Mouse (Mus musculus) ovary, adult 18-20 months (tissue): ENCODE data around the gene AC129217.1.

Experiments used
- DNase-seq: peaks from one replicate; pipeline ENCODE4 v3.0.0; 2022; ENCODE audit warnings: low spot score, mixed read lengths

Gene AC129217.1

GRCm38 (mm10) chr19:8829660-8830059, at the start of gene AC129217.1:
AC129217.1 (plus strand) TSS chr19:8829773.
- DNase-seq = no peak

GRCm38 (mm10) chr19:8786008-8786781, 43.4 kb upstream of the AC129217.1 start, which contains the start of gene Taf6l:
Taf6l (minus strand) TSS chr19:8786417.
- peak; percentile 89 for DNase-seq

GRCm38 (mm10) chr19:8788521-8788920, 41.1 kb upstream of the AC129217.1 start:
- no peak for DNase-seq

GRCm38 (mm10) chr19:8789171-8789570, 40.4 kb upstream of the AC129217.1 start:
- DNase-seq = no peak

GRCm38 (mm10) chr19:8790171-8790570, 39.4 kb upstream of the AC129217.1 start:
- DNase-seq = no peak

- DNase-seq = peak; percentile 86
Observed at GRCm38 (mm10) chr19:8798264-8798946, 31.2 kb upstream of the AC129217.1 start, which contains the start of gene Polr2g. Polr2g (minus strand) TSS chr19:8798577.

GRCm38 (mm10) chr19:8798947-8799315, 30.6 kb upstream of the AC129217.1 start:
- no peak for DNase-seq

GRCm38 (mm10) chr19:8802130-8802821, 27.3 kb upstream of the AC129217.1 start, which contains the start of gene Zbtb3:
Zbtb3 (plus strand) TSS chr19:8802555.
- DNase-seq = peak; percentile 96

GRCm38 (mm10) chr19:8803204-8803780, 26.3 kb upstream of the AC129217.1 start:
- no peak for DNase-seq

GRCm38 (mm10) chr19:8803879-8804660, 25.5 kb upstream of the AC129217.1 start:
- DNase-seq = no peak

- DNase-seq = no peak
Observed at GRCm38 (mm10) chr19:8806810-8807209, 22.8 kb upstream of the AC129217.1 start.

- no peak for DNase-seq
Observed at GRCm38 (mm10) chr19:8815812-8816211, 13.8 kb upstream of the AC129217.1 start.

GRCm38 (mm10) chr19:8817001-8817400, 12.6 kb upstream of the AC129217.1 start:
- no peak for DNase-seq

- DNase-seq = no peak
Observed at GRCm38 (mm10) chr19:8818301-8818798, 11.2 kb upstream of the AC129217.1 start.

GRCm38 (mm10) chr19:8818801-8819595, 10.6 kb upstream of the AC129217.1 start, which contains the start of gene Ttc9c:
Ttc9c (minus strand) TSS chr19:8819333.
- peak; percentile 97 for DNase-seq

GRCm38 (mm10) chr19:8819596-8820423, 9.8 kb upstream of the AC129217.1 start, which contains the start of gene Hnrnpul2:
Hnrnpul2 (plus strand) TSS chr19:8820010.
- DNase-seq = peak; percentile 98

- no peak for DNase-seq
Observed at GRCm38 (mm10) chr19:8820424-8820956, 9.1 kb upstream of the AC129217.1 start.

GRCm38 (mm10) chr19:8821146-8821545, 8.4 kb upstream of the AC129217.1 start:
- DNase-seq = no peak

GRCm38 (mm10) chr19:8822696-8823095, 6.9 kb upstream of the AC129217.1 start:
- no peak for DNase-seq
